Mouse (Mus musculus): ENCODE data around the gene Chchd2.
"Not testable (repeated sequence)": the region's sequence is repeated elsewhere in the genome, so short reads cannot be mapped to it uniquely, and the experiment has no call there.

Chchd2 gene

DNA sequence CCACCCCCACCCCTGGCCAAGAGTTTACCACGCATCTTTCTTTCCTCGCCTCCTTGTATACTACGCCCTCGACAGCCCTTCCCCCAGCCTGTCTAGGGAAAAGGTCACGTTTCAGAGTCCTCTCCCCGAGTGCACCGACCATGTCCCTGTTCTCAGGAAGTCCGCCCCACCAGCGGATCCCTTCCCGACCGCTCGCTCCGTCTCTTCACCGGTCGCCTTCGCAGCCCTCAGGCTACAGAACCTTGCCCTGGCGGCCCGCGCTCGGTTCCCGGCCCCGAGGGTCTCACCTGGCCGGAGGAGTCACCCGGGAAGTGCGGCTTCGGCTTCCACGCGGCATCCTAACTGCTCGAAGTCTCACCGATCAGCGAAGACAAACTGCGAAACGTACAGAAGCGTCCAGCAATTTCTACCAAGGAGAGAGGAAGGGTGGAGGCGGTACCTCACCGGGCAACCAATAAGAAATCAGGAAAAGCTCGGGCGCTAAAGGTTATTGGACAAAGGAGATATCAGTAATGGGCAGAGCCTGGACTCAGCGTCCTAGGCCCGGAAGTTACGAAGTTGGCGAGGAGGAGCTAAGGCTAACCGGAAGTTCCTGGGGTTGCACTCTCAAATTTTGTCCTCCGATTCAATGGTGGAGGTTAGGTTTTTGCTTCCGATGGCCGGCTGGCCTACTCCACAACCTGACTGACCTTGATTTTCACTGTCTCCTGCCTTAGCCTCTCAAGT is at the start of gene Chchd2:
Gene Chchd2, minus strand, starts transcription at position 560 of the 726 bp plus-strand sequence.
- DNase-seq (ENCODE audit: inconsistent age in 2 of 2, low spot score in 1 of 2) = peak; percentile 95 to 99

DNA sequence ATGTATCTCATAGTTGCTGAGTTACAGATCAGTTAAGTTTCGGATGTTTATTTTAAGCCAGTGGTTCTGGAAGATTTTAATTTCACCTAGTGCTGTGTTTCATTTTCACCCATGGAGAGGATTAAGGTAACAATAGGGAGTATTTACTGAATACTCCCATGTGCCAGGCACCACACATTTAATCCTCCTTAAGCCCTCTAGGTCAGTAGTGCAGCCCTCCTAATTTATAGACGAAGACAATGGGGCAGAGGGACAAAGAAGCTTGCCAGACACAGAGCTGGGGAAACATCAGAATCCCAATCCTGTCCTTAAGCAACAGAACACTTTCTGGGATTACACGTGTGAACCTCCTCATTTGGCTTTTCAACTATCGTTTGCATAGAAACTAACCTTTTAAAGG is 49.7 kb upstream of the Chchd2 start:
- DNase-seq (ENCODE audit: inconsistent age in 2 of 2, low spot score in 1 of 2) = no peak

DNA sequence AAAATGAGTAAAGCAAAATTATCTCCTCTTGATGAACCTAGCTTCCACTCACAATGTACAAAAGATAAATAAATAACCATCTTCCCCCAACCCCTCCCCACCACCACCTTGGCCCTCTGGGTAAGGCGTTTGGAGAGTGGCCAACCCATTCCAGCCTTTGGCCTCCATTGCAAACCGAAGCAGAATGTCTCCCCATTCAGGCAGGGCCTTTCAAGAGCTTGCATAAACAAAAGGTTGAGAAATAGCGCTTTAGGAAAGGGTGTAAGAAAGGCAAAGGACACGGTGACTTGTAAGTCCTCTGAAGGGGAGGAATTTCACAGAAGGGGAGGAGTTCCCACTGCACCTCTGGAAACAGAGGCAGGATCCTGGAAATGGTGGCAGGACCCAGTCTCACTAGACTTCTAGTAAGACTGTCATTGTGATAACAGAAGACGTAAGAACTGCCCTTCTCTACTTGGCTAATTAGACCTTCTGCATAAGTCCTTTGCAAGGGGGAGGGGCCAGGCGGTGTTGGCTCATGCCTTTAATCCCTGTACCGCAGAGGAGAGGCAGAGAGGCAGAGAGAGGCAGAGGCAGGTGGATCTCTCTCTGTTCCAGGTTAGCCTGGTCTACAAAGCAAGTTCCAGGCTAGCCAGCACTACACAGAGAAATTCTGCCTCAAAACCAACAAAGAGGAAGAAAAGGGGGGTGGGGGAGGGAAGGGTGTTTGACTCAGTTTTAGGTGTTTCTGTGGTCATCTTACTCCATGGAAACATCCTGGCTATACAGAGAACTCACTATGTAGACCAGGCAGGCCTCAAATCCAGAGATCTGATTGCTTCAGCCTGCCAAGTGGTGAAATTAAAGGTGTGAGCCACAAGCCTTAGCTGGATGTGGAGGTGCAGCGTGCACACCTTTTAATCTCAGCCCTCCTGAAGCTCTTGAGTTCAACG is 42.9 kb upstream of the Chchd2 start:
- DNase-seq (ENCODE audit: inconsistent age in 2 of 2, low spot score in 1 of 2) = peak in 1 of 2 experiments; percentile 69

- DNase-seq (ENCODE audit: inconsistent age in 2 of 2, low spot score in 1 of 2) = no peak
These were observed 38.7 kb upstream of the Chchd2 start for GRCm38 (mm10) chr5:129925933-129926332.

- no peak for DNase-seq (ENCODE audit: inconsistent age in 2 of 2, low spot score in 1 of 2)
These were observed 37.7 kb upstream of the Chchd2 start for GRCm38 (mm10) chr5:129924820-129925452.

DNA sequence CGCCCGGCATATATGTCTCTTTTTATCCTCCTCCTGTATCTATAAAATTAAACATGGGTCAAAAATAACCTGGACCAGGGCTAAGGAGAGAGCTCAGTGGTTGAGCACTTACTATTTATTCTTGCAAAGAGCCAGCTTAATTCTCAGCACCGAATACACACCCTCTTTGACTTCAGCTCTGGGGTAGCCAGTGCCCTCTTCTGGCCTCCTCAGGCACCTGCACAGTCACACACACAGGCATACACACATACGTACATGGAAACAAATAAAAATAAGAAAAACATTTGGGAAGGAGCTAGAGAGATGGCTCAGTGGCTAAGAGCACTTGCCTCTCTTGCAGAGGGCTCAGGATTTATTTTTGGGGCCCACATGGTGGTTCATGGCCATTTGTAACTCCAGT is 34.7 kb upstream of the Chchd2 start:
- no peak for DNase-seq (ENCODE audit: inconsistent age in 2 of 2, low spot score in 1 of 2)

DNA sequence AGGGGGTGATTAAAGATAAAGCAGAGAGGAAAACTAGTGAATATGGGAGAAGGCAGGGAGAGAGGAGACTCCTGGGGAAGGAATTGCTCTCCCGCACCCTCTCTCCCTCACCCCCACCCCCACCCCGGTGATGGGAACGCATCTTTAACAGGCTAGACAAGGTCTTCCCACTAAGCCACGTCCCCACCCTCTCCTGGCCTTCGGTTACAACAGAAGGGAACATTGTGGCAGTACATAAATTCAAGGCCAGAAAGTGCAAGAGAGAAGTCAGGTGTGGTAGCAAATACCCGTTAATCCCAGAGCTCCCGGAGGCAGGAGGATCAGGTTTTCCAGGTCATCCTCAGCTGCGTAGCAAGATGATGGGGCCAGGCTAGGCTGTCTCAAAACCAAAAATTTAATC is 32.0 kb upstream of the Chchd2 start:
- DNase-seq (ENCODE audit: inconsistent age in 2 of 2, low spot score in 1 of 2) = peak in 1 of 2 experiments; percentile 65

DNA sequence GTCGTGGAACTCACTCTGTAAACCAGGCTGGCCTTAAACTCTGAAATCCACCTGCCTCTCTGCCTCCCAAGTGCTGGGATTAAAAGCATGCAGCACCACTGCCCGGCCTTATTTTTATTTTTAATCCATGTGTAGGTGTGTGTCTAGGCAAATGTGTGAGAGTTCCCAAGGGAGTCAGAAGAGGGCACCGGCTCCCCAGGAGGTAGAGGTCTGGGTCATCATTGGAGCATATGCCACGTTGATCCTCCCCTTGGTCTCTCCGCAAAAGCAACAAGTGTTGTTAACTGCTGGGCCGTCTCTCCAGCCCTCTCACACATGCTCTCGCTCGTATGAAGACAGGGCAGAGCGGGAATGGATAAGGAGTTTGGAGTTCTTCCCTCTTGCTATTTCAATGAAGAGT is 31.5 kb upstream of the Chchd2 start:
- DNase-seq (ENCODE audit: inconsistent age in 2 of 2, low spot score in 1 of 2) = peak; percentile 36 to 54

GRCm38 (mm10) chr5:129918065-129918651 is 30.9 kb upstream of the Chchd2 start:
- DNase-seq (ENCODE audit: inconsistent age in 2 of 2, low spot score in 1 of 2) = no peak

DNA sequence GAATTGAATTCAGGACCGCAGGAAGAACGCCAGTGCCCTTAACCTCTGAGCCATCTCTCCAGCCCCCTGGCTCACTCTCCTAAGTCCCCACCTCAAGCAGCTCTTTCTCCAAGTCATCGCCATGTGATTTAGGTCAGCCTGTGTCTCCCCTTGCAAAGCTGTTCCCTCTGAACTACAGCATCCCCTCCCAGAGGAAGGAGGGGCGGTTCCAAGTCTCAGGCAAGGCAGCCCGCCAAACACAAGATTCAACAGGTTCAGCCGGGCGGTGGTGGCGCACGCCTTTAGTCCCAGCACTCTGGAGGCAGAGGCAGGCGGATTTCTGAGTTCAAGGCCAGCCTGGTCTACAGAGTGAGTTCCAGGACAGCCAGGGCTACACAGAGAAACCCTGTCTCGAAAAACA is 28.2 kb upstream of the Chchd2 start:
- not testable (repeated sequence) for DNase-seq (ENCODE audit: inconsistent age in 2 of 2, low spot score in 1 of 2)

GRCm38 (mm10) chr5:129914024-129914423 is 26.8 kb upstream of the Chchd2 start:
- DNase-seq (ENCODE audit: inconsistent age in 2 of 2, low spot score in 1 of 2) = peak in 1 of 2 experiments; percentile 73

DNA sequence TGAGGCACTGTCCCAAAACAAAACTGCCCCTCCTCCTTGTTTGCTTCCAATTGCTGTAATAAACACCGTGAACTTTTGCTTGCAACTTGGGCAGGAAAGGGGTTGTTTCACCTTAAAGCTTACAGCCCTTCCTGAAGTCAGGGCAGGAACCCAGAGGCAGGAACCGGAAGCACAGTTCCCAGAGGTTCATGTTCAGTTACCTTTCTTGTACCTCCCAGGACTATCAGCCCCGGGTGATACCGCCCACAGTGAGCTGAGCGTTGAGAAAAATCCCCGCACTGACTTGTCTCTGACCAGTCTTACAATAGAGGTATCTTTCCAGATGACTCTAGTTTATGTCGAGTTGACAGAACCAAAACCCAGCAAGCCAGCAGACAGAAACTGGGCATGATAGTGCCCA is 22.3 kb upstream of the Chchd2 start:
- DNase-seq (ENCODE audit: inconsistent age in 2 of 2, low spot score in 1 of 2) = no peak

DNA sequence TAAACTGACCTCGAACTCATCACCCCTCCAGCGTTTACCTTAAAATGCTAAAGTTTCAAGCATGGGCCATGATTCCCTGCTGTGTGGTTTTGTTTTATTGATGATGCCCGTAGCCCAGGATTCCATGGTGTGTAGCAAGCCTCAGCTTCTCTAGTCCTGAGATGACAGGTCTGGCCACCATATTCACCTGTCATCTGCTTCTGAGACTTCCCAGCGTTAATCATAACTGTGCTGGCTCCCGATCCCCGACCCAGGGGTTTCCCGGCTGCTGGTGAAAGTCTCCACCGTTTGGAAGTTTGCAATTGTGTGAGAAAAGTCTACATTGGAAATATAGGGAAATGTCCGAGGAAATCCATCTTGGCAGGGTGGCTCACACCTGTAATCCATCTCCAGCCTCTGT is 21.9 kb upstream of the Chchd2 start:
- no peak for DNase-seq (ENCODE audit: inconsistent age in 2 of 2, low spot score in 1 of 2)

DNA sequence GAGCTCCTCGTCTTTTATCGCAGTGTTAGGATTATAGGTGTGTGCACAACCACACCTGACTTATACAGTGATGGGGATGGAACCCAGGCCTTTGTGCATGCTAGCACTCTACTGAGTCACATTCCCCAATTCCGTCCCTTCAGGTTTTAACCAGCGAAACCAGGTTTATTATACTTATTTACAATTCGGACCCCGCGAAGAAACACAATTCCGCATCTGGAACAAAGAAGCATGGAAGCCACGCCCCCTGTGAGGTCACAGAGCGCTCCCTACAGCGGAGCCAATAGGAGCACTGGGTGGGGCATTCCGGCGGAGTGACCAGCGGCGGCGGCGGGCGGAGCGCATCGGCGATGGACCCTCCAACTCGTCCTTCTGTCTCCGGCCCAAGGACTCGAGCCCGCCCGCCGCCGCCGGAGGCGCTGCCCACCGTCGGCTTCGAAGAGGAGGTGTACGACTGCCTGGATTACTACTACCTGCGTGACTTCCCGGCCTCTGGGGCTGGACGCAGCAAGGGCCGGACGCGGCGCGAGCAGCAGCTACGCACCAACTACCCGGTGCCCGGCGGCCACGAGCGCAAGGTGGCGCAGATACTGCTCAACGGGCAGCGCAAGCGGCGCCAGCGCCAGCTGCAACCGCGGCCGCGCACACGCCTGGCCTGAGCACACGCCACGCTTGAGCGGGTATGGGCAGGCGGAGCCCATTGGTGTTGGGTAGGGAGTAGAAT is 21.1 kb upstream of the Chchd2 start, which contains the start of gene Nupr1l:
Gene Nupr1l, plus strand, starts transcription at position 299 of the 724 bp plus-strand sequence.
- peak; percentile 92 to 96 for DNase-seq (ENCODE audit: inconsistent age in 2 of 2, low spot score in 1 of 2)

DNA sequence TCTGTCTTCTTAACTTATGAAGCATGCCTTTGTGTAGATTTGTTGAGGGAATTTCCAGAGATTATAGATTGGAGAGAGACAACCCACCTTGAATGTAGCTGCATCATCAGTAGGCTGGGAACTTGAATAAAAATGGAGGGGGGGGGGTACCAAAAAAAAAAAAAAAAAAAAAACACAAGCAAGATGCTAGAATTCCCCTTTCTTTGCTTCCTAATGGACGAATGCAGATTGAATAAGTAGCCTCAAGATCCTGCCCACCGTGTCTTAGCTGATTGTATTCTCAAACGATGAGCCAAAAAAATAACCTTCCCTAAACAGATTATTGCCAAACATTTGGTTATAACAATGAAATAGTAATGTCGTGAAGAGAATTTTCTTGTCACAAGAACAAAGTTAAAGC is 20.5 kb upstream of the Chchd2 start:
- DNase-seq (ENCODE audit: inconsistent age in 2 of 2, low spot score in 1 of 2) = no peak

DNA sequence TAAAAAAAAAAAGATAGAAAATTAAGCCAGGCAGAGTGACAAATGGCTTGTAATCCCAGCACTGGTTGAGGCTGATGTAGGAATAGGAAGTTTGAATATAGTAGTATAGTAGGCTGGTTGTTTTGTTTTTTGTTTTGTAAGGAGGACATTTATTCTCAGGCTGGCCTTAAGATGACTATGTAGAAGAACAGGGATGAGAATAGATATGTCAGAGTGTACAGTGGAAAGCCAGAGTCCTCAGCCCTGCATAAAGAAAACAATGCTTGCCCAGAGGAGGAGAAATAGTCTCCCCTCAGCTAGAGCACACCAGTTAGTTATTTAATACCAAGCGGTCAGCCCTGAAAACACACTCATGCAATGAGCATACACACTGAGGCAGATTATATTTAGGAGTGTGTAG is 11.2 kb upstream of the Chchd2 start, which contains the start of gene Phkg1:
Gene Phkg1, minus strand, starts transcription at position 101 of the 400 bp plus-strand sequence.
- DNase-seq (ENCODE audit: inconsistent age in 2 of 2, low spot score in 1 of 2) = no peak

DNA sequence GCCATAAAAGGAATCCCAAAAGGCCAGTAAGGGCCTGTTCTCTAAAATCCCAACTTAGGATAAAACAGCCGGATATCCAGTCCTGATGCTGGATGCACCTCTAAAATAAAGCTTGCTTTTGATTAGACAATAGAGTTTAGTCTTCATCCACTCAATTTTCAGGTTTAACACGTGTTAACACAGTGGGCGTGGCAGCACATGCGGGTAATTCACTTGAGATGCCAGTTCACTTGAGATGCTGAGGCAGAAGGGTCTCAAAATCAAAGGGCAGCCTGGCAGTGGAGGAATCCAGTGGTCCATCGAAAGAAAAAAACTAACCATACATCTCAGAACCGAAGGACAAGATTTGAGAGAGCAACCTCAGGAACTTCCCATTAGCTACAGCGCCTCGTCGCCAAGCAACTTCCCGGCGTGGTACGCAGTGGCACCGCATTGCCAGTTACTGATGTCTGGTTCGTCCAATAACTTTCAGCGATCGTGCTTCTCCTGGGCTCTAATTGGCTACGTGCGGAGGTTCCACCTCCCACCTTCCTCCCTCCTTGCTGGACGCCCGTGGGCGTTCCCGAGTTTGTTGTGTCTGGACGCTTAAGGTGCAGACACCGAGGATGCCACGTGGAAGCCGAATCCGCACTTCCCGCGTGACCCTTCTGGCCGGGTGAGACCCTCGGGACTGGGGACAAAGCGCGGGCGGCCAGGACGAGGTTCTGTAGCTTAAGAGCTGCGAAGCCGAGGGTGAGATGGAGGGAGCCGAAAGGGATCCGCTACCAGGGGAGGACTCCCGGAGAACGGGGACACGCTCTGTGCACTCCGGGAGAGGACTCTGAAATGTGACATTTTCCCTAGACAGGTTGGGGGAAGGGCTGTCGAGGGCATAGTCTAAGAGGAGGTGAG is 8.2 kb upstream of the Chchd2 start, which contains the start of gene Zbed5:
Gene Zbed5, plus strand, starts transcription at position 526 of the 891 bp plus-strand sequence.
- DNase-seq (ENCODE audit: inconsistent age in 2 of 2, low spot score in 1 of 2) = peak; percentile 89 to 96

GRCm38 (mm10) chr5:129890390-129890789 is 3.1 kb upstream of the Chchd2 start:
- peak in 1 of 2 experiments; percentile 16 for DNase-seq (ENCODE audit: inconsistent age in 2 of 2, low spot score in 1 of 2)

DNA sequence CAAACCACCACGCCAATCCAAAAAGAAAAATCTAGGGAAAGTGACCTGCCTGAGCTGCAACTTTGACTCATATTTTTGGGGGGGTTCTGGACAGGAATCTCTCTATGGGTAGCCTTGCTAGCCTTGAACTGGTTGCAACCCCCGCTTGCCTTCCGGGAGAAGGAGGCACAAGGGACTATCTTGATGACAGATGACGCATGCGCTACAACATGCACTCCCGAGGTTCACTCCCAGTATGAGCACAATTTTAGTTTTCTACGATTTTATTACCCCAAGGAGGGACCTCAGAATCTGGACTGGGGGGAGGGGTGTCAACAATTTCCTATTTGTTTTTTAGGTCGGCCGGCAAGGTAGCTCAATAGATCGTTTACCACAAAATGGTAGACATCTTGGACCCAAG is 999 bp downstream of the Chchd2 start:
- DNase-seq (ENCODE audit: inconsistent age in 2 of 2, low spot score in 1 of 2) = peak; percentile 71 to 87
